Comparison of ENCODE assay signal across 12 mouse cellular contexts in the genomic region with DNA sequence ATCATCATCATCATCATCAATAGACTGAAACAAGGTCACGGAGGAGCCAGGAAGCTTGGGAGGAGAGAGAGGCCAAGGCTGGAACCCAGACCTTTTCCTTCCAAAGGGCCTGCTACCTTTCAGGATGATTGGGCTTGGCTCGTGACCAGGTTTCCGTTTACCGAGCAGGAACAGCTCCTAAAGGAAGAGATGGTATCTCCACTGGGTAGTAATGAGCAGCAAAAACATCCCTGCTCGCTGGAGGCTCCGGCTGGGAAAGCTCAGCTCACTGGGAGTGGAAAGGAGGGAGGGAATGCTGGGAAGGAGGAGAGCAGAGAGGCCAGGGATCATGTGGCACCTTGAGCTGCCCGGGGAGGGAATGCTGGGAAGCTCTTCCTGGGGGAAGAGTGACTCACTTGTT.
DNase-seq lines count a peak whose midpoint lies in the region; ATAC-seq lines count a peak whose summit lies in the region.
"Had no signal": no experiment of that assay in that cellular context is flagged by ENCODE, and none has a peak within 500 bp of the region (broad histone marks: within the 10 kb centered on the region; RNA-seq: fewer than 3 reads in every experiment).

No protein-coding gene starts in this region.

- 0 out of 2 replicates have a peak, but pooled peaks cover 5% of the 10 kb centered on the region for H3K4me1 ChIP-seq in hindbrain, embryonic 10.5 days (replicated peaks)
- peaks cover 6% of the 10 kb centered on the region; the same call in 1 of the 2 replicates for H3K4me1 ChIP-seq in hindbrain, embryonic 14.5 days (replicated peaks; ENCODE audit: control insufficient read depth, insufficient read depth, low read length)
- peaks cover 3% of the 10 kb centered on the region; the same call in 1 of the 2 replicates for H3K4me1 ChIP-seq in embryonic facial prominence, embryonic 14.5 days (ENCODE audit: control insufficient read depth, insufficient read depth, low read length)
- peaks cover 11% of the 10 kb centered on the region for H3K4me1 ChIP-seq in midbrain, embryonic 15.5 days
- no peaks in the 10 kb centered on the region for H3K4me1 ChIP-seq in forebrain, embryonic 16.5 days (replicated peaks; ENCODE audit: control insufficient read depth, insufficient read depth, low read length)
- H3K4me1 ChIP-seq: forebrain, embryonic 13.5 days; liver, embryonic 15.5 days had no signal

- no peak overlapping the region for H3K9ac ChIP-seq in hindbrain, embryonic 14.5 days
- H3K9ac ChIP-seq in embryonic facial prominence, embryonic 14.5 days (ENCODE audit: low read depth, low read length), result no peak overlapping the region
- H3K9ac ChIP-seq in midbrain, embryonic 15.5 days, result no peak overlapping the region
- H3K9ac ChIP-seq in forebrain, embryonic 16.5 days (replicated peaks; ENCODE audit: low read depth, low read length), result no peak overlapping the region
- H3K9ac ChIP-seq: forebrain, embryonic 13.5 days; liver, embryonic 15.5 days had no signal

- no peaks in the 10 kb centered on the region for H3K36me3 ChIP-seq in hindbrain, embryonic 10.5 days
- H3K36me3 ChIP-seq in hindbrain, embryonic 14.5 days (replicated peaks; ENCODE audit: control insufficient read depth, insufficient read depth), result no peaks in the 10 kb centered on the region
- no peaks in the 10 kb centered on the region for H3K36me3 ChIP-seq in embryonic facial prominence, embryonic 14.5 days (ENCODE audit: control insufficient read depth, insufficient read depth, low read length)
- H3K36me3 ChIP-seq in midbrain, embryonic 15.5 days (replicated peaks), result no peaks in the 10 kb centered on the region
- H3K36me3 ChIP-seq in forebrain, embryonic 16.5 days (ENCODE audit: control insufficient read depth, insufficient read depth), result no peaks in the 10 kb centered on the region
- H3K36me3 ChIP-seq: liver, embryonic 15.5 days had no signal

- no peaks in the 10 kb centered on the region for H3K9me3 ChIP-seq in hindbrain, embryonic 10.5 days
- H3K9me3 ChIP-seq in hindbrain, embryonic 14.5 days (ENCODE audit: control insufficient read depth, low read length), result no peaks in the 10 kb centered on the region
- no peaks in the 10 kb centered on the region for H3K9me3 ChIP-seq in embryonic facial prominence, embryonic 14.5 days (ENCODE audit: control insufficient read depth, low read length)
- H3K9me3 ChIP-seq in midbrain, embryonic 15.5 days, result no peaks in the 10 kb centered on the region
- H3K9me3 ChIP-seq in forebrain, embryonic 16.5 days (ENCODE audit: control insufficient read depth, low read length), result no peaks in the 10 kb centered on the region
- H3K9me3 ChIP-seq: forebrain, embryonic 13.5 days; liver, embryonic 15.5 days had no signal

- ATAC-seq in hindbrain, embryonic 14.5 days (ENCODE audit: low FRiP score), result no peak
- no peak for ATAC-seq in embryonic facial prominence, embryonic 14.5 days (ENCODE audit: low read depth)
- no peak for ATAC-seq in midbrain, embryonic 15.5 days (replicated peaks)
- ATAC-seq in forebrain, embryonic 16.5 days, result no peak
- ATAC-seq: forebrain, embryonic 13.5 days had no signal

- no peak for DNase-seq in hindbrain, embryonic 10.5 days (ENCODE audit: low spot score)
- no peak for DNase-seq in hindbrain, embryonic 14.5 days (ENCODE audit: low spot score)
- DNase-seq in embryonic facial prominence, embryonic 14.5 days (ENCODE audit: low spot score), result peak; percentile 56
- peak; percentile 53 for DNase-seq in heart, postnatal 4 days
- DNase-seq in lung, postnatal 14 days, result peak; percentile 43
- no peak for DNase-seq in left cerebral cortex, adult 8-10 months (ENCODE audit: low spot score in 2 of 2)
- DNase-seq: cerebellum, postnatal 36 days; gastrocnemius, postnatal 36 days had no signal

- peaks cover 6% of the 10 kb centered on the region for H3K27me3 ChIP-seq in hindbrain, embryonic 10.5 days (ENCODE audit: insufficient read depth, poor library complexity, severe bottlenecking)
- H3K27me3 ChIP-seq in hindbrain, embryonic 14.5 days (ENCODE audit: control insufficient read depth, insufficient read depth, low read length), result no peaks in the 10 kb centered on the region
- peaks cover 6% of the 10 kb centered on the region; the same call in 1 of the 2 replicates for H3K27me3 ChIP-seq in embryonic facial prominence, embryonic 14.5 days (replicated peaks; ENCODE audit: control insufficient read depth, insufficient read depth, low read length)
- H3K27me3 ChIP-seq in midbrain, embryonic 15.5 days (replicated peaks), result no peaks in the 10 kb centered on the region
- H3K27me3 ChIP-seq in forebrain, embryonic 16.5 days (replicated peaks; ENCODE audit: control insufficient read depth, insufficient read depth, low read length), result no peaks in the 10 kb centered on the region
- H3K27me3 ChIP-seq: liver, embryonic 15.5 days had no signal

- H3K4me2 ChIP-seq in hindbrain, embryonic 14.5 days (replicated peaks), result no peak overlapping the region
- H3K4me2 ChIP-seq in embryonic facial prominence, embryonic 14.5 days (ENCODE audit: low read depth, low read length), result no peak overlapping the region
- no peak overlapping the region for H3K4me2 ChIP-seq in midbrain, embryonic 15.5 days
- no peak overlapping the region for H3K4me2 ChIP-seq in forebrain, embryonic 16.5 days (ENCODE audit: low read length)
- H3K4me2 ChIP-seq: forebrain, embryonic 13.5 days; liver, embryonic 15.5 days had no signal

- peak overlapping the region; percentile 5; the same call in 1 of the 2 replicates for H3K27ac ChIP-seq in hindbrain, embryonic 10.5 days
- no peak overlapping the region for H3K27ac ChIP-seq in hindbrain, embryonic 14.5 days
- H3K27ac ChIP-seq in embryonic facial prominence, embryonic 14.5 days (replicated peaks; ENCODE audit: low read depth, low read length), result no peak overlapping the region
- no peak overlapping the region for H3K27ac ChIP-seq in midbrain, embryonic 15.5 days
- no peak overlapping the region for H3K27ac ChIP-seq in forebrain, embryonic 16.5 days (ENCODE audit: low read length)
- H3K27ac ChIP-seq: forebrain, embryonic 13.5 days; liver, embryonic 15.5 days had no signal

- 76% methylated on average over 7 of the region's 7 CpGs for WGBS in hindbrain, embryonic 10.5 days
- WGBS in hindbrain, embryonic 14.5 days, result 71% methylated on average over 7 of the region's 7 CpGs
- WGBS in embryonic facial prominence, embryonic 14.5 days, result 40% methylated on average over 7 of the region's 7 CpGs
- WGBS in midbrain, embryonic 15.5 days, result 75% methylated on average over 7 of the region's 7 CpGs
- 76% methylated on average over 7 of the region's 7 CpGs for WGBS in forebrain, embryonic 16.5 days

- H3K4me3 ChIP-seq in hindbrain, embryonic 10.5 days, result no peak overlapping the region
- no peak overlapping the region for H3K4me3 ChIP-seq in hindbrain, embryonic 14.5 days (replicated peaks; ENCODE audit: low read length)
- no peak overlapping the region for H3K4me3 ChIP-seq in embryonic facial prominence, embryonic 14.5 days (ENCODE audit: low read depth, low read length)
- H3K4me3 ChIP-seq in midbrain, embryonic 15.5 days, result no peak overlapping the region
- H3K4me3 ChIP-seq in forebrain, embryonic 16.5 days (replicated peaks; ENCODE audit: low read length), result no peak overlapping the region
- H3K4me3 ChIP-seq: forebrain, embryonic 13.5 days; liver, embryonic 15.5 days had no signal

Comparison
In these comparisons a context has a peak if more than half of its experiments do, and no peak if none do; other contexts are left out.
1. DNase-seq: peak in embryonic facial prominence, embryonic 14.5 days (single experiment), heart, postnatal 4 days (single experiment) and lung, postnatal 14 days (single experiment); none in hindbrain, embryonic 10.5 days (single experiment), hindbrain, embryonic 14.5 days (single experiment) and left cerebral cortex, adult 8-10 months (0 of 2).